Mouse (Mus musculus): ENCODE measurements around the gene Sbno1. TPM values are rescaled to one million over a fixed set of nuclear protein-coding genes. Genes with fewer than 3 reads are reported as not detected.
"Not testable (repeated sequence)": the region's sequence is repeated elsewhere in the genome, so short reads cannot be mapped to it uniquely, and the experiment has no call there.

The Sbno1 gene
- total RNA-seq (2021), result 10 to 100 TPM; 50.3 to 57.9 TPM
- long read RNA-seq, experiment 1, full-length matches to known transcripts, result 3 of 18 reads
- long read RNA-seq, experiment 1, partial matches to known transcripts, result 6 of 18 reads
- long read RNA-seq, experiment 1, other reads (novel, unspliced or antisense), result 9 of 18 reads
- long read RNA-seq, experiment 2, full-length matches to known transcripts, result 3 of 16 reads
- long read RNA-seq, experiment 2, partial matches to known transcripts, result 5 of 16 reads
- long read RNA-seq, experiment 2, other reads (novel, unspliced or antisense), result 8 of 16 reads

DNA sequence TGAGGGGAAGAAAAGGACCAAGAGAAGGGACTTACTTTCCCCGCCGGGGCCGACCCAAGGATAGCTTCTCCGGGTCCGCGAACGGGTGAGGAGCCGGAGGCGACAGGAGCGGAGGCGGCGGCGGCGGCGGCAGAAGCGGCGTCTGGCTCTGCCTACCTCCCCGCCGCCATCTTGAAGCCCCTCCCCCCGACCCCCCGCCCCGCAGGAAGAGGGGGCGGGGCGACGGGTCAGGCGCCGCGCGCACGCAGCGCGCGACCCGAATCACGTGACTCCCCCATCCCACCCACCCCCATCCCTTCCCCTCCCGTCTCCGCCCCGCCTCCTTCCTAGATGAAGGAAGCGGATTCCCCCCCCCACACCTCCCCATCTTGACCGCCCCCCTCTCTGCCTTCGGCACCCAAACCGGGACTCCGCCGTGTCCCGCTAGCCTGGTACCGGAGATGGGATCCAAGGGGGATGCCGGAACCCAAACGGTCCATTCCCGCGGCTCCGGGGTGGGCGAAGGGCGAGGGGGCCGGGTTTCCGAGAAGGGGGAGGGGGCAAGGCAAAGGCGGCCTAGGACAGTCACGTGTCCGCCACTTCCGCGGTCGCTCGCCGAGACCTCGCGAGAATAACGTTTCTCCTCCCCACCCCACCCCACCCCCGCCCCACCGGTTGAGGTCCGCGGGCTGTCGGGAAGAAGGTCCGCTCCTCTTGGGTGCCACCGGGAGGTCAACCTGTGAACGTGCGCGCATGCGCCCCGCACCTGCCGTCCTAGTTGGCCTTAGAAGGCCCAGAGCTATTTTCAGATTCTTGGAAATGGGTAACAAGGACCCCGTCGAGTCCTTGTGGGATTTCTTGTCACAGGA lies at the start of gene Sbno1:
Sbno1 (minus strand) TSS at position 590 of the 848 bp plus-strand sequence.
- peak; percentile 87 to 93 for DNase-seq (ENCODE audit: low spot score in 2 of 2)

DNA sequence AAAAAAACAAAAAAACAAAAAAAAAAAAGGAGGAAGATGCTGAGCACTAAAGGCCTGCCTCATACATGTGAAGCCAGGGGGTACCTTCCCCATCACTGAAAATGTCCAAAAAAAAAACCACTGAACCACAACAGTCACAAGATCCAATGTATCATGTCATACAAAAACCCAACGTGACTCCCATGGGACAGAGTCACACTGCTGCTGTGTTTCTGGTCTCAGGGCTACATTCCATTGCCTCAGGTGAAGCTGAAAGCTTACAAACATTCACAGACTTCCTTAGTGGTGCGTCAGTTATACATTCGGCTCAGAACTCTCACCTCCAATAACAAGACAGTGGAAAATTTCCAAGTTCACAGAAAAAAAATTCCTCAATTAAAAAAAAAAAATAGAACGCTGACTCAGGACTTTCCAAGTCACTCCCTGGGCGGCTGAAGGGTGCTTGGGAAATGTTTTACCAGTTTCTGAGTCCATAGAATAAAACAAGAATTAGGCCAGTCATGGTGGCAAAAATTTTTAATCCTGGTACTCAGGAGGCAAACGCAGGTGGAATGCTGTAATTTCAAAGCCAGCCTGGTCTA lies 44.9 kb upstream of the Sbno1 start:
- DNase-seq (ENCODE audit: low spot score in 2 of 2), result no peak

DNA sequence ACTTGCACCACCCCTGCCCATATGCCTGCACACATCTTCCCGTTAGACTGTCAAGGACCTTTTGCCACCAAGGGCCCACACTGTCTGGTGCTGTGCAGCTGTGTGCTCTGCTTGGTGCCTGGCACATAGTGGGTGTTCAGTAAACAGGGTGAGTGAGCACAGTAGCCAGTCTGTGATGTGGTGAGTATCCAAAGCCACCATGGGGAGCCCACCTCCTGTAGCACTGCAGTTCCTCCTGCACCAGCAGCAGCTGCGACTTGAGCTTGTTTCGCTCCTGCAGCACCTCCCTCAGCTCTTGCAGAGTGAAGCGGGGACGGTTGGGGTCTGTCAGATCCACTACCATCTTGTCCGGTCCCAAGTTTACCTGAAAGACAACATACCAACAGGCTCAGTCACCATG lies 43.7 kb upstream of the Sbno1 start:
- no peak for DNase-seq (ENCODE audit: low spot score in 2 of 2)

DNA sequence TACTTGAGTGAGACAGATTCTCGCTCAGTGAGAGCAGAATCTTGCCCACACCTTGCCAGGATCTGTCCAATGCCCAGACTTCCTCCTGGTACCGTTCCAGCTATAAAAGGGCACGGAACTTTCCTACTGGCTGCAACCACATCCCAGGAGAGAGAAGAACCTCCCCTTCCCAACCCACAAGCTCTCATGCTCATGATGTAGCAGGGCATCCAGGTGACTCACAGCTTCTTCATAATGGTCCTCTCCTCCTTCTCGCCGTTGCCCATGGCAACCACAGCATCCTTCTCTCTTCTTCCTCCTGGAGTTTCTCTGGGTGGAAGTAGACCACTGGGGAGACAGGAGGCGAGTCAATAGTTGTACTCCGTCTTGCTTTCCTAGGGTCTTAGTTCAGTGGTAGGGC lies 42.6 kb upstream of the Sbno1 start:
- DNase-seq (ENCODE audit: low spot score in 2 of 2), result no peak

DNA sequence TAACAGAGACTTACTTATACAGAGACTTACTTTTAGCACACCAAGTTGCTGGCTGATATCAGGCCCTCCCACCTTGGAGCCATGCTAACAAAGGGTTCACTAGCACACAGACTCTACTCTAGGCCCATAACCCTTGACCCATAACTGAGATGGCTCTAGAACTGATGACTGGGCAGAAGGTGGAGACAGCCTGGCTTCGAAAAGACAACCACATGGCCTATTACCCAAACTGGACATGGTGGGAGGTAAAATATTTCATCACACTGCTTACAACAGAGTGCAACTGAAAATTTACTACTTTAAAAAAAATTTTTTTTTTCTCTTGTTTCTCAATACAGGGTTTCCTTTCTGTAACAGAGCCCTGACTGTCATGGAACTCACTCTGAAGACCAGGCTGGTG lies 42.0 kb upstream of the Sbno1 start:
- no peak for DNase-seq (ENCODE audit: low spot score in 2 of 2)

DNA sequence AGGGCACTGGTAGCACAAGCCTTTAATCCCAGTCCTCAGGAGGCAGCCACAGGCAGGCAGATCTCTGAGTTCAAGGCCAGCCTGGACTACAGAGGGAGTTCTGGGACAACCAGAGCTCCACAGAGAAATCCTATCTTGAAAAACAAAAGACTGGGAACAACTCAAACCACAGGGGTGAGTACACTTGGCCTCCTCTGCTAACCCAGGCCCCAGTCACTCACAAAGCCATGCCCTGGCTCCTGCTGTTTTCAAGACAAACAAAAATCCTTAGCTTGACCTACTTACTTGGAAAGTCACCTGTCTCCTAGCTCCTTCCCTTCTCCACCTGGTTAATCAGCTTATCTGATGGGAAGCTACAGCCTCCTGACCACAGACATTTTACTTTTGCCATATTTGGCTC lies 39.1 kb upstream of the Sbno1 start:
- DNase-seq (ENCODE audit: low spot score in 2 of 2), result no peak

DNA sequence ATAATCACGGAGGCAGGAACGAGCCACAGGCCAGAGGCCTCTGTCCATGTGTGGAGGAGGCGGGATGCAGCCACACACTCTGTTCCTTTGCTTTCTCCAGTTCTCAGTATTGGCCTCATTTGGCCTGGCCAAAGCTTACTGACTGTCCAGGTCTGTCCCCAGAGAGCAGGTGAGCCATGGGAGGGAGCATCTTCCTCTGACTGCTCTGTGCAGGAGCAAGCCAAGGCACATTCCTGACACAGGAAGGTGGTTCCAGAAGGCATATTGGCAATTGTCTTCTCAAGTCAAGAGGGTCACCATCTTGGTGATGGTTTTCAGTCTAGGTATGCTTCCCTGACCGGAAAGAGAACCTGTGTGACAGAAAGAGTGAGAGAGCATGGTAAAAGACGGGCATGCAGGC lies 37.7 kb upstream of the Sbno1 start:
- no peak for DNase-seq (ENCODE audit: low spot score in 2 of 2)

DNA sequence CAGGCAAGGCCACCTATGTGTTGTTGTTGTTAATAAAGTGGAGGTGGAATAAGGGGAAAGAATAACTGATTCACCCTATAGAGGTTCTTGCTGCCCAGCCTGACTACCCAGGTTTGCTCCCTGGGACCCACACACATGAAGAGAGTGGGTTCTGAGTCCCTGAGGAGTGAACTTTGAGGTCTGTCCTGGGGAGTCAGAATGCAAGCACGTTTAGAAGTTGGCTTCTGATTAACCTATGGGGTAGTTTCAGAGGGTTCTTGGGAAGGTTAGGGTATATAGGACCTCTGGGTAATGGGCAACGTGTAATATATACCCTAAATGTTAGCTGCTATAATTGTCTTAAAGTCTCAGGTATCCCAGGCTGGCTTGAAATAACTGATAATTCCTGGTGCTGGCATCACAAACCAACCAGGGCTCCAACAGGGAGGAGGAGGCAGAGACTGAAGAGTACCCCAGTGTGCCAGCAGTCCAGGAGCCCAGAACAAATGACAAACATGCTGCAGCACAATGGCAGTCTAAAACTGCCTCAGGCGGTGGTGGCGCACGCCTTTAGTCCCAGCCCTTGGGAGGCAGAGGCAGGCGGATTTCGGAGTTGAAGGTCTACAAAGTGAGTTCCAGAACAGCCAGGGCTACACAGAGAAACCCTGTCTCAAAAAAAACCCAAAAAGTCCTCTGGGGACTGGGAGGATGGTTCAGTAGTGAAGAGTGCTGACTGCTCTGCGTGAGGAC lies 36.7 kb upstream of the Sbno1 start:
- DNase-seq (ENCODE audit: low spot score in 2 of 2), result no peak

DNA sequence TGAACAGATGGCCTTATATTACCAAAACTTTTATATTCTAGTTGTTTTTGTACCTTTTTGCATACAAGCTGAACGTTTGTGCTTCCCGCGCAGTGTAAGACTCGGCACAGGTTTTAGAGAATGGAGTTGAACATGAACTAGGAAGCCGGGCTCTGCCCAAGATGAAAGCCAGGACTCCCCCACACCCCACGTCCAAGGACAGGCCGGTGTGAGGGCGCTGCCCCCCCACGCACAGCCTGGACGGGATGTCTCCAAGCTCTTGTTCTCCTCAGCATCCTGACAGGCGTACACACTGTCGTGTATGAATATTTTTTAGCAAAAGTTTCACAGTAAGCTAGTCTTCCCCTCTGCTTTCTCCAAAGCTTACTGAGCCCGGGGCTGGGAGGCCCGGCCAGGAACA lies 35.1 kb upstream of the Sbno1 start:
- not testable (repeated sequence) for DNase-seq (ENCODE audit: low spot score in 2 of 2)

DNA sequence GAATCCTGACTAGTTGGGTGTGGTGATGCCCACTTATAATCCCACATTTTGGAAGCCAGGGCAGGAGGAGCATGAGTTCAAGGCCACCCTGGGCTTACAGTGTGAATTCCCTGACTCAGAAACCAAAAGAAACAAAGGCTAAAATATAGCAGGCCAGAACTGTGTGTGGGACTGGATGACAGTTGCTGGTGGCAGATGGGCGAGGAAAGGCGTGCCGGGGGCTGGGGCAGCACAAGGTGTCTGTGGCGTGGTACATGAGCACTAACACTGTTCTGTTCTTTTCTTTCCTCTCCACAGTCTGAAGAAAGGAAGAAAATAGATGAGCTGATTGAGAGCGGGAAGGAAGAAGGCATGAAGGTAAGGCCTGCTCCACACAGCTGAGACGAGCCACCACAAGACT lies 31.0 kb upstream of the Sbno1 start:
- DNase-seq (ENCODE audit: low spot score in 2 of 2), result no peak

DNA sequence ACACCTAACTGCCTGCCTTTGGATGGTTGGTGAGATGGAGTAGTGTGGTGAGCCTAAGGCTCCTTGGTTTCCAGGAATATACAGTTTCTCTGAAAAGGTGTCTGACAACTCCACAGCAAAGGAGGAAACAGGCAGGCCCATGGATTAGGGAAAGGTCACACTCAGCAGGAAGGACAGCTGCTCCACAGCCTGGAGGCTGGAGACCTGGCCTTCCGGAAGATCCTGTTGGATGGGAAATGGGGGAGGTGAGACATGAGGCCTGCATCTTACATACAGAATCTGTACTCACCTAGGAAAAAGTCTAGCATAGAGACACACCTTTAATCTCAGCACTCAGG lies 28.2 kb upstream of the Sbno1 start:
- DNase-seq (ENCODE audit: low spot score in 2 of 2), result no peak

DNA sequence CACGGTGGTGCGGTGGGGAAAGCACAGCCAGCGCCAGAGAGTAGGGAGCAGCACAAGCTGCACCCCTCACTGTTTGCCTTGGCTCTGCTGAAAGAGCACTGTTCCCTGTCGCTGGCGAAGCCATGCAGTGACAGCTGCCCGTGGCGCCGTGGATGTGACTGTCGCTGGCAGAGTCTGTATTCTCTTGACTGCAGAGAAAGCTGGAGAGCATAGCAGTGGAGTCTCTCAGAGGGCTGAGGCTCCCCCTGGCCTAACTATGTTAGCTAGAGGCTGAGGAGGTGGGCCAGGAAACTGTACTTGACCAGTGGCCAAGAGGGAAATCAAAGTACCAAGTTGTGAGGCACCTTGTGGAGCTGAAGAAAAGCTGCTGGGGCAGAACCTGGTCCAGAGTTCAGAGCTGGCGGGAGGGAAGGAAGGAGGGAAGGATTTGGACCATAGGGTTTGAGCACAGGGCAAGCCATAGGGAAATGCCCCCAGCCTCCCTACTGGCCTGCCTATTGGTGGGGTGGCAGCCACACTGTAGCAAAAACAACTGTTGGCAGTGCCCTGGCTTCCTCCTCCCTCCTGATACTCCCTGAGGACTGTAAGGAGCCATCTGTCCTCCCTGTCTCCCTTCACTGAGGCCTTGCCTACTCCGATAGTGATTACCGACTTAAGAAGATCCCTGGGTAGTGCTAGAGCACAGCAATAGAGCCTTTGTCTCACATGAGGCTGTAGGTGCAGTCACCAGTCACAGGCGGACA lies 27.7 kb upstream of the Sbno1 start:
- DNase-seq (ENCODE audit: low spot score in 2 of 2), result no peak

DNA sequence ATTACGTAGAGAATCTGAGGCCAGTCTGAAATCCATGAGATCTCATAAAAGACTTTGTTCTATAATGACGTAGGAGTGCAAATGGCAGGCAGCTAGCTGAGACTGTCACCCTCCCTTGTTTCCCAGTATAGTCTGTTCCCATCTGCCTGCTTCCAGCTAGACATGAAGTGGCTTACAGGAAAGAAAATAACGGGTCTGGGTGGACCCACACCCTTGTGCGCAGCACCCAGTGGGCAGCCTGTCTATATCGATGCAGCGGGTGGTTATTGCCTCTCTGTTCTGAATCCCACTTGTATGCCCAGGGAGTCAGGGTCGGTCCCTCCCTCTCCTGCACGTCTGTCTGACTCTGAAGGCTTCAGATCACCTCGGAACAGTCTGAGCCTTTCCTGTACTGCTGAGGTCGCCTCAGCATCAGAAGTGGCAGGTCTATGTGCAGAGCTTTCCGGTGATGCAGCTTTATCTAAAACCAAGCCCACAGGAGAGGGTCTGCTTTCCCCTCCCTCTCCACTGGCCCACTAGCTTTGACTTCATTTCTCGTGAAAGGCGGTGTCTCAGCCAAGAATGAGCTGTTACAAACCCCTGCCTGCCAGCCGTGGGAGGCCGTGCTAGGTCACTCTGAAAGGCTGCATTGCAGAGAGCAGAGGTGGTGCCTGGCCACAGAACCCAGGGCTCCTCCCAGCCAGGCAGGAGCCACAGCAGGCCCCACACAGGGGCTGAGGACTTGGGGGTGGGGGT lies 26.9 kb upstream of the Sbno1 start:
- DNase-seq (ENCODE audit: low spot score in 2 of 2), result no peak

DNA sequence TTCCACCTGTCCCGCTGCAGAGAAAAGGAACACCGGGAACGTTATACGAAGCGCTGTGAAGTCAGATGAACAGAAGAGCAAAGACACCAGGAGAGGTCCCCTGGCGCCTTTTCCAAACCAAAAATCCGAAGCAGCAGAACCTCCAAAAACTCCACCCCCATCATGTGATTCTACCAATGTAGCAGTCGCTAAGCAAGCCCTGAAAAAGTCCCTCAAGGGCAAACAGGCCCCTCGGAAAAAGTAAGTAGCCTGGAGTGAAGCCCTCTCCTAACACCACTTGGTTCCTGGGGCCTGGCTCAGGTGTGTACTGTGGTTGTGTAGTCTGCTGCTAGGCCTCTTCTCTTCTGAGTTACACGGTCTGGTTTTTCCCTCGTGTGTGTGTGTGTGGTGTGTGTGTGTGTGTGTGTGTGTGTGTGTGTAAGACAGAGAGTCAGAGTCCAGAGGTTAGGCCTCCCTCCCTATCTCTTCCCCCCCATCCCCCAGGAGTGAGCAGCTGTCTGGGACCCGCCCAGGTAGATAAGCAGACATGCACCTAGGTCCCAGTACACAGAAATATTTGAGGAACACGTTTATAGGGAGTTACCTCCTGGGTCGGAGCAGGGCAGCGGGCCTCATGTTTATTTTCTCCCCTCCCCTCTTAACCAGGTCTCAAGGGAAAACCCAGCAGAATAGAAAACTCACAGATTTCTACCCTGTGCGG lies 25.0 kb upstream of the Sbno1 start:
- DNase-seq (ENCODE audit: low spot score in 2 of 2), result no peak

DNA sequence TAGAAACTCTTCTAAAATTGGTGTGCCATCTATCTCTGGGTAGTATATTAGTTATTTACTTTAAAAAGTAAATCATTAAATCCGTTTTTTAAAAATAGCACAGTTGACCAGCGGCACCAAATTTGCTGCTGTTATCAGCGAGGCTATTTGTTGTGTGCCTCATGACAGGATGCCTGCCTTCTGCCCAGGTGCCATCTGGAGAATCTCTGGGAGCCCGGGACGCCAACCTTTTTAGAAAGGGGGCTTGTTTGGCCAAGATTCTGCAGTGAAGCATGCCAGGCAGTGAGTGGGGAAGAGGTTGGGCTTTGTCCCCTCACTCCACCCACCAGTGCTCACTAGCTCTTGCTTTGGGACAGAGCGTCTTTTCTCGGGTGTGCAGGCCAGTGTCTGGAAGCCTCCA lies 24.2 kb upstream of the Sbno1 start:
- DNase-seq (ENCODE audit: low spot score in 2 of 2), result no peak

DNA sequence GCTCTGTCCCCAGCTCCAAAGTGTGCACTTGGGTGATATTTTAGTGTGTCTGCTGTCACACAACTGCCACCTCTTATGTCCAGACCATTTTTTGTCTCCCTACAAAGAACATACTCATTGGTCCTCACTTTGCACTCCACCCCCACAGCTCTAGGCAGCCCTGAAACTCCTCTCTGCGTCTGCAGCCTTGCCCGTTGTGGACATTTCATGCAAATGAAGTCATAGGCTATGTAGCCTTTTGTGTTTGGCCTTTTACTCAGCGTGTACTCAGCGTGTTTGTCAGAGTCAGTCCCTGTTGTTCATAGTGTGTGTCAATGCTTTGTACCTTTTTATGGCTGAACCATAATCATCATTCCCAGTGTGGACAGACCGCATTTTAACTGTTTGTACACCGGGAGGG lies 23.7 kb upstream of the Sbno1 start:
- no peak for DNase-seq (ENCODE audit: low spot score in 2 of 2)

DNA sequence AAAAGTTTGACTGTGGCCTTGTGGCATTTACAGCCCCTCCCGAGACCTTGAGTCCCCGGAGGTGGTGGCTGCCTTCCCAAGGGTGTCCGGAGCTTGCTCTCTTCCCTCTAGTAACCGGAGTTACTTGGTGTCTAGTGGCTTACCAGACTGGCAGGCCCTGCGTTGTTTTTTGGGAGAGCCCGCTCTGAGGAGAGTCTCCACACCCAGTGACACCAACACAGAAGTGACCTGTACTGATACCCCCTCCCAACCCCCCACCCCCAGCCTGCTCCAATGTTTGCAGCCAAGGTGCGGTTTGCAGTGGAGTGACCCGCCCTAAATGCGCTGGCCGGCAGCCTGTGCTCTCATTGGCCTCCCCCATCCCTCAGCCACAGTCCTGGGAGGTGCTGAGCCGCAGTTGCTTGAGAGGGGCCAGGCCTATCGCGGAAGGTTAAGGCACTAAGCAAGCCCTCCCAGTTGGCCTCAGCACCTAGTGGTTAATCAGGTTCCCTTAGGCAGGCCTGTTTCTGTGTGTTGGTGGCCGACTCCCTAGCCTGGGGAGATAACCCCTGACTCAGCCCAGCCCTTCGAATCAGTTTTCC lies 20.6 kb upstream of the Sbno1 start:
- peak in 1 of 2 experiments; percentile 66 for DNase-seq (ENCODE audit: low spot score in 2 of 2)

DNA sequence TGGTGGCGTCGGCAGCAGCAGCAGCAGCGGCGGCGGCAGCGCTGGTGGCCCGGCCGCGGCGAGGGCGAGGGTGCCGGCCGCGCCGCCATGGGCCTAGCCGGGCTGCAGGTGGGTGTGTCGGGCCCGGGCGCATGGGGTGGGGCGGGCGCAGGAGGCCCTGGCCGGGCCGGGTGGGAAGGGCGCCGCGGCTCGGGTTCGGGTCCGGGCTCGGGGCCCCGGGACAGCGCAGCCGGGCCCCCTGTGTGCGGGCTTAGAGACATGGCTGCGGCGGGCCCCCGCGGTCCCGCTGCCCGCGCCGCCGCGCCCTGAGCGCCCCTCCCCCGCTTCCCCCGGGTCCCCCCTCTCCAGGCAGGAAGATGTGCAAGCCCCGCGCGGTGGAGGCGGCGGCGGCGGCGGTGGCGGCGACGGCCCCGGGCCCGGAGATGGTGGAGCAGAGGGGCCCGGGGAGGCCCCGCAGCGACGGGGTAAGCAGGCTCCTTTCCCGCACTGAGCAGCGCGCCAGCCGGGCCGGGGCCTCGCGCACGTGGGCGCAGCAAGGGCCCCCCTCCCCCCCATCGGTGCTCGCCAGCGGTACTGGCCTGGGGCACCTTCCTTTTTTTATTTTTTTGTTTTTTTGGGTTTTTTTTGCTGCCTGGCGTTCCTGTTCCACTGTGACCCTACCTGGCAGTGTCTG lies 20.0 kb upstream of the Sbno1 start:
- DNase-seq (ENCODE audit: low spot score in 2 of 2), result peak; percentile 42 to 60

Measured in gastrocnemius, postnatal 4 days (tissue).